Mouse (Mus musculus) spleen, adult 2 months (tissue): ENCODE data around the gene Slc35f3.

Source experiments
- CTCF ChIP-seq: fragments of 200-500 bp; IDR thresholded peaks from 2 replicates; pipeline ENCODE4 v1.5.1; 2011; ENCODE audit warnings: mild to moderate bottlenecking, inconsistent platforms; ENCODE audit not compliant: insufficient read depth, insufficient read length, insufficient replicate concordance; ENCODE audit errors: extremely low read depth
- POLR2A ChIP-seq: fragments of 200-500 bp; IDR thresholded peaks from 2 replicates; pipeline ENCODE4 v1.6.1; 2011; ENCODE audit warnings: low read depth, low read length, inconsistent platforms

- TF ChIP-seq POLR2A (no peak), CTCF (no peak)
These were observed 140.6 kb downstream of the Slc35f3 start for GRCm38 (mm10) chr8:126438937-126439336.
